Mouse (Mus musculus) limb, embryonic 15.5 days (tissue): Measurements from ENCODE around the gene Asrgl1. TPM values are rescaled to one million over a fixed set of nuclear protein-coding genes. Genes with fewer than 3 reads are reported as not detected.
"Not testable (repeated sequence)": the region's sequence is repeated elsewhere in the genome, so short reads cannot be mapped to it uniquely, and the experiment has no call there.

Source experiments
- ATAC-seq: fragments of 200-750 bp; cut with Nextera tagmentation; 2 replicates; pipeline ENCODE4 v1.8.0; 2017; ENCODE audit warnings: low read depth, moderate TSS enrichment; ENCODE audit not compliant: insufficient number of reproducible peaks, low FRiP score, low TSS enrichment
- H3K27ac ChIP-seq: fragments of 300-500 bp; sonication (generic); 2 replicates; pipeline ENCODE4 v1.5.1; 2015; ENCODE audit warnings: moderate library complexity, mild to moderate bottlenecking, inconsistent platforms
- H3K27me3 ChIP-seq: fragments of 300-500 bp; sonication (generic); 2 replicates; pipeline ENCODE4 v1.6.1; 2015; ENCODE audit warnings: inconsistent platforms
- H3K36me3 ChIP-seq: fragments of 300-500 bp; sonication (generic); 2 replicates; pipeline ENCODE4 v1.6.1; 2015; ENCODE audit warnings: inconsistent platforms
- H3K4me1 ChIP-seq: fragments of 300-500 bp; sonication (generic); 2 replicates; pipeline ENCODE4 v1.6.1; 2015; ENCODE audit warnings: inconsistent platforms
- H3K4me2 ChIP-seq: fragments of 300-500 bp; sonication (generic); 2 replicates; pipeline ENCODE4 v1.6.1; 2015; ENCODE audit warnings: mild to moderate bottlenecking, inconsistent platforms
- H3K4me3 ChIP-seq: fragments of 300-500 bp; sonication (generic); 2 replicates; pipeline ENCODE4 v1.5.1; 2015; ENCODE audit warnings: mild to moderate bottlenecking, inconsistent platforms
- H3K9ac ChIP-seq: fragments of 300-500 bp; sonication (generic); 2 replicates; pipeline ENCODE4 v1.6.1; 2015; ENCODE audit warnings: inconsistent platforms
- H3K9me3 ChIP-seq: fragments of 300-500 bp; sonication (generic); 2 replicates; pipeline ENCODE4 v1.6.1; 2016; ENCODE audit warnings: inconsistent platforms
- whole genome bisulfite sequencing: fragments of 180-500 bp; shearing (Covaris S2); methylation state at CpG from one replicate; pipeline ENCODE4 v1.1.7; 2015; 5-methylcytosine and 5-hydroxymethylcytosine counted together
- polyA plus RNA-seq: library from polyadenylated mRNA; unstranded; fragments of >200 nt; fragmentation: Nextera tagmentation; extraction: Ambion mirVana; gene quantifications from 2 replicates; pipeline ENCODE4 v1.2.1, GENCODE M21; 2015

Asrgl1 gene
- 11.5 and 14.1 TPM in 2 replicates for polyA plus RNA-seq

GRCm38 (mm10) chr19:9135512-9136331 lies at the start of gene Asrgl1:
Gene Asrgl1 (minus strand): TSS chr19:9135636.
- Histone ChIP-seq H3K27ac (peak within 1 kb of the TSS; percentile 27; the same call in 1 of the 2 replicates), H3K27me3 (no peaks in the 10 kb centered on the region), H3K4me1 (peaks cover 6% of the 10 kb centered on the region; the same call in 1 of the 2 replicates), H3K4me3 (peak within 1 kb of the TSS; percentile 73), H3K4me2 (peak within 1 kb of the TSS; percentile 96), H3K36me3 (no peaks in the 10 kb centered on the region), H3K9me3 (no peaks in the 10 kb centered on the region), H3K9ac (peak within 1 kb of the TSS; percentile 70)
- ATAC-seq, result peak; percentile 87
- WGBS, result 12% methylated on average over 31 of the region's 31 CpGs

- WGBS, result 65% methylated on average over 4 of the region's 4 CpGs
- no peak for ATAC-seq
- Histone ChIP-seq H3K4me3 (no peak overlapping the region), H3K27ac (no peak overlapping the region), H3K27me3 (no peaks in the 10 kb centered on the region), H3K4me2 (no peak overlapping the region), H3K36me3 (no peaks in the 10 kb centered on the region), H3K9ac (no peak overlapping the region), H3K9me3 (no peaks in the 10 kb centered on the region), H3K4me1 (no peaks in the 10 kb centered on the region)
These were observed 10.8 kb upstream of the Asrgl1 start for GRCm38 (mm10) chr19:9146214-9146613.

DNA sequence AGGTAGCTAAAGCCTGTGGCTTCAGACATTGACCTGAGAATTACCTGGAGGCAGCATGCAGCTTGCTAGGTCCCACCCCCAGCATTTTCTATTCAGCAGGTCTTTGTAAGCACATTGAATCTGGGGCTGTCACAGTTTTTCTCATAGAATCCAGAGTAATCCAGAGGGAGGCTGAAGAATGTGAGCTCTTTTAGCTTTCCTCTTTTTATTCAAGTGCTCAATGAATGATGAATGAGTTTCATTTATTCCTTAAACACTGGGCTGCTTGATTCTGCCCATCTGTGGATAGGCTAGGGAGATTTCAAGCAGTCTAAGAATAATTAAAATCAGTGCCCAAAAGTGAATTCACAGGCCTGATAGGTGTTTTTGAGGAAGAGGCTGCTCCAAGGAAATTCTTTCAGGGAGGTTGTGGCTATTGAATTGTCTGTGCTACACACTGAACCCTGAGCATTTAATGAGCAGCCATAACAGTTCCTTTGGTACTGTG lies 8.2 kb upstream of the Asrgl1 start:
- no peak overlapping the region for H3K4me2 ChIP-seq
- peak overlapping the region; percentile 67 for H3K27ac ChIP-seq
- no peaks in the 10 kb centered on the region for H3K4me1 ChIP-seq
- no peaks in the 10 kb centered on the region for H3K36me3 ChIP-seq
- no peak overlapping the region for H3K4me3 ChIP-seq
- no peak overlapping the region for H3K9ac ChIP-seq
- no peaks in the 10 kb centered on the region for H3K9me3 ChIP-seq
- ATAC-seq, result no peak
- no peaks in the 10 kb centered on the region for H3K27me3 ChIP-seq

GRCm38 (mm10) chr19:9143230-9143629 lies 7.8 kb upstream of the Asrgl1 start:
- Histone ChIP-seq H3K9ac (no peak overlapping the region), H3K9me3 (no peaks in the 10 kb centered on the region), H3K4me3 (no peak overlapping the region), H3K4me2 (no peak overlapping the region), H3K36me3 (no peaks in the 10 kb centered on the region), H3K27me3 (no peaks in the 10 kb centered on the region), H3K4me1 (no peaks in the 10 kb centered on the region), H3K27ac (peak overlapping the region; percentile 64)
- ATAC-seq, result no peak
- WGBS, result 73% methylated on average over 2 of the region's 2 CpGs

- H3K36me3 ChIP-seq, H3K4me1 ChIP-seq, H3K9me3 ChIP-seq, H3K4me3 ChIP-seq, H3K27ac ChIP-seq, H3K27me3 ChIP-seq, H3K9ac ChIP-seq, H3K4me2 ChIP-seq, ATAC-seq: not testable (repeated sequence)
- WGBS, result 59% methylated on average over 1 of the region's 1 CpGs
These were observed 4.9 kb upstream of the Asrgl1 start for GRCm38 (mm10) chr19:9140361-9140760.

- Histone ChIP-seq H3K4me3 (no peak overlapping the region), H3K9me3 (no peaks in the 10 kb centered on the region), H3K9ac (no peak overlapping the region), H3K4me2 (no peak overlapping the region), H3K4me1 (peaks cover 6% of the 10 kb centered on the region; the same call in 1 of the 2 replicates), H3K27me3 (no peaks in the 10 kb centered on the region), H3K36me3 (no peaks in the 10 kb centered on the region), H3K27ac (no peak overlapping the region)
- no peak for ATAC-seq
- WGBS, result 81% methylated on average over 1 of the region's 1 CpGs
These were observed 1.7 kb upstream of the Asrgl1 start for GRCm38 (mm10) chr19:9137159-9137558.

- H3K4me2 ChIP-seq, result peak overlapping the region; percentile 96
- no peaks in the 10 kb centered on the region for H3K27me3 ChIP-seq
- no peaks in the 10 kb centered on the region for H3K36me3 ChIP-seq
- peak overlapping the region; percentile 73 for H3K4me3 ChIP-seq
- 1% methylated on average over 36 of the region's 37 CpGs for WGBS
- H3K9ac ChIP-seq, result peak overlapping the region; percentile 70
- peaks cover 6% of the 10 kb centered on the region; the same call in 1 of the 2 replicates for H3K4me1 ChIP-seq
- no peaks in the 10 kb centered on the region for H3K9me3 ChIP-seq
- peak; percentile 10; the same call in 1 of the 2 replicates for ATAC-seq
- H3K27ac ChIP-seq, result peak overlapping the region; percentile 27; the same call in 1 of the 2 replicates
These were observed 507 bp downstream of the Asrgl1 start for GRCm38 (mm10) chr19:9134746-9135511.

DNA sequence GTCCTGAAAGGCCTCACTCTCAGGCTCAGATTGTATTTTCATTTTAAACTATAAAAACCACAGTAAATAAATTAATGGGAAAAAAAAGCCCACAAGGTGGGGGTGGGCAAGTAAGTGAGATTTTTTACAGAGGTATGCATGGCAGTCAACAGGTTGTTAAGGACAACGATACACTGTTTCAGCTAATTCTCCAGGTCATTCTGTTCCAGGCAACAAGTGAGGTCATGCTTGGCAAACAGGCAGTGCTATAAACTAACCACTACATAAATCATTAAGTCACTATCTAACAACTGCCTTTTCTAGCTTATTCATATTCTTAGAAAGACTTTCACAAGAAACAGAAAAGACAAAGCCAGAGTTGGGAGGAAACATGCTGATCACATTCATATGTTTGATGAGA lies 5.4 kb downstream of the Asrgl1 start:
- peaks cover 6% of the 10 kb centered on the region; the same call in 1 of the 2 replicates for H3K4me1 ChIP-seq

DNA sequence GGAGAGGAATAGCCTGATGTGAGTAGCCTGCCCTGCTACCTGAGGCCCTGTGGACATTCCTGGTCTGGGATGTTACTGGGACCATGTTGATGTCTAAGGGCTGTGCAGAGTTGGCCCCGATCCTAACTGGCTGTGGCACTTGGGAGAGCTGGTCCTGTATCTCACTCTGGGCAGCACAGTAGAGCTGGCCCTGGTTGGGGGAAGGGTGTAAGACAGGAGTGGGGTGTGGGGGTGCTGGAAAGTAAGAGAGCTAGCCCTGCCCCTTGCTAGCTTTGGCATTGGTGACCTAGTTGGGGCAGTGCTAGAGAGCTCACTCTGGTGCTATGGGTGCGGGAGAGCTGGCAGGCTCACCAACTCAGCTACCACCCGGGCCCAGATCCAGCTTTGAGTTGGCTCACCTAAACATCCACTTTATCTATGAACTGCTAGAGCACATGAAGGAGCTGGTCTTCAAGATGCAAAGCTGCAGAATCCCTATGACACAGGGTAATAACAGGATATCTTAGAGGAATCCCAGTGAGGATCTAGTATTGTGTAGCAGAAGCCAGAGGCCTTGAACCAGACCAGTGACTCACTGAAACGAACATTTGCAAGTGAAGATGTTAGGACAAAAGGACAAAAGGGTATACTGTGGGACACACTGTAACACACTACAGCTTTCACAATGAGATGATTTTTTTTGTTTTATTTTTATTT lies 6.8 kb downstream of the Asrgl1 start:
- peaks cover 6% of the 10 kb centered on the region; the same call in 1 of the 2 replicates for H3K36me3 ChIP-seq
- no peaks in the 10 kb centered on the region for H3K27me3 ChIP-seq
- H3K4me1 ChIP-seq, result no peaks in the 10 kb centered on the region
- H3K9me3 ChIP-seq, result no peaks in the 10 kb centered on the region
- no peak overlapping the region for H3K4me3 ChIP-seq
- no peak overlapping the region for H3K4me2 ChIP-seq
- H3K27ac ChIP-seq, result no peak overlapping the region
- WGBS, result 88% methylated on average over 4 of the region's 4 CpGs
- ATAC-seq, result no peak
- no peak overlapping the region for H3K9ac ChIP-seq

More for the DNA sequence above, 5.4 kb downstream of the Asrgl1 start:
- H3K9ac ChIP-seq, result no peak overlapping the region
- H3K27me3 ChIP-seq, result no peaks in the 10 kb centered on the region
- peaks cover 6% of the 10 kb centered on the region; the same call in 1 of the 2 replicates for H3K36me3 ChIP-seq
- H3K27ac ChIP-seq, result no peak overlapping the region
- no peak overlapping the region for H3K4me2 ChIP-seq
- H3K4me3 ChIP-seq, result no peak overlapping the region
- no peak for ATAC-seq
- WGBS, result 36% methylated on average over 1 of the region's 1 CpGs
- no peaks in the 10 kb centered on the region for H3K9me3 ChIP-seq

DNA sequence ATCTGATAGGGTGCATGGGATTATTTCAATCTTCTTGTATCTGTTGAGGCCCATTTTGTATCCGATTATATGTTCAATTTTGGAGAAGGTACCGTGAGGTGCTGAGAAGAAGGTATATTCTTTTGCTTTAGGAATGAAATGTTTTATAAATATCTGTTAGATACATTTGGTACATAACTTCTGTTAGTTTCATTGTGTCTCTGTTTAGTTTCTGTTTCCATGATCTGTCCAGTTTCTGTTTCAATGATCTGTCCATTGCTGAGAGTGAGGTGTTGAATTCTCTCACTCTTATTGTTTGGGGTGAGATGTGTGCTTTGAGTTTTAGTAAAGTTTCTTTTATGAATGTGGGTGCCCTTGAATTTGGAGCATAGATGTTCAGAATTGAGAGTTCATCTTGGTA lies 11.4 kb downstream of the Asrgl1 start:
- WGBS, result 95% methylated on average over 2 of the region's 2 CpGs
- H3K27ac ChIP-seq, H3K4me2 ChIP-seq, H3K27me3 ChIP-seq, H3K9ac ChIP-seq, H3K4me1 ChIP-seq, H3K36me3 ChIP-seq, H3K4me3 ChIP-seq, H3K9me3 ChIP-seq, ATAC-seq: not testable (repeated sequence)

DNA sequence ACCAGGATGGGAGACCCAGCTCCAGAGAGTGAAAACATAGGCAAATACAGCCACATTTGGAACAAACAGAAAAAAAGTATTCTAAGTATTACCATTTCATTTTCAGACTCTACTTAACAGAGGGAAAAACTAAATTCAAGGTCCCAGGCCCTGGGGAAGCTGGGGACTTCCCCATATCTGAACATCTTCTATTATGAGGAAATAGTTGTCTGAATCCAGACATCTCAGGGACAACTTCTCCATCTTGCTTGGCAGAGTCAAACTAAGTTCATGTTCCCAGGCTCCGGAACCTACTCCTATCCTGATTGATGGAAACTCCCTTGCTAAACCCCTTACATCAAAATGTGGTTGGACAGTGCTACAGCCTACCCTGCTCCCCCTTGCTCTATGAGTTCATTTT lies 13.0 kb downstream of the Asrgl1 start:
- Histone ChIP-seq H3K27me3 (no peaks in the 10 kb centered on the region), H3K9me3 (no peaks in the 10 kb centered on the region), H3K9ac (no peak overlapping the region), H3K4me2 (no peak overlapping the region), H3K4me3 (no peak overlapping the region), H3K36me3 (no peaks in the 10 kb centered on the region; the same call in 1 of the 2 replicates), H3K4me1 (no peaks in the 10 kb centered on the region), H3K27ac (no peak overlapping the region)
- ATAC-seq, result no peak
- WGBS, result 90% methylated on average over 1 of the region's 1 CpGs
